Mouse (Mus musculus): Measurements from ENCODE around the gene St3gal2.

DNA sequence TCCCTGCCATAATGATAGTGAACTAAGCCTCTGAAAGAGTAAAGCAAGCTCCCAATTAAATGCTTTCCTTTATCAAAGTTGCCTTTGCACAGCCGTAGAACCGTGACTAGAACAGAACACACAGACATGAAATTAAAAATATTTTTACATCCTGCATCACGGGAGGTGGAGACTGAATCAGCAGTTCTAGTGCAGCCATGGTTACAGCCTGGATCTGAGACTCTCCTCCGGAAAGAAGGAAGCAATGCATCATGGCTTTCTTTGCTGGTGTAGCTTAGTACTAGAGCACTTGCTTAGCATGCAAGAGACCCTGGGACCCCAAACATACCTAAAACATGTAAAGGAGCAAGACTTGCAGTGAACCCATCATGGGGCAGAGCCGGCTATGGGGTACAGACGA lies 14.3 kb upstream of the St3gal2 start:
- TF ChIP-seq CTCF (IDR thresholded peaks at IDR 0.05; ENCODE audit: low read depth) (no peak), EP300 (optimal IDR thresholded peaks at IDR 0.05) (no peak)

Measured in stomach, postnatal 0 days (tissue).